Mouse (Mus musculus) hindbrain, embryonic 12.5 days (tissue): ENCODE measurements around the gene Rcor2. TPM values are rescaled to one million over a fixed set of nuclear protein-coding genes. Genes with fewer than 3 reads are reported as not detected.

Source experiments
- ATAC-seq: fragments of 200-750 bp; cut with Nextera tagmentation; 2 replicates; pipeline ENCODE4 v1.8.0; 2017; ENCODE audit warnings: moderate TSS enrichment; ENCODE audit not compliant: low FRiP score
- H3K27ac ChIP-seq: fragments of 300-500 bp; sonication (generic); 2 replicates; pipeline ENCODE4 v1.5.1; 2016; ENCODE audit warnings: mild to moderate bottlenecking
- H3K27me3 ChIP-seq: fragments of 300-500 bp; sonication (generic); 2 replicates; pipeline ENCODE4 v1.6.1; 2016; ENCODE audit warnings: mild to moderate bottlenecking
- H3K36me3 ChIP-seq: fragments of 300-500 bp; sonication (generic); 2 replicates; pipeline ENCODE4 v1.6.1; 2016; ENCODE audit warnings: mild to moderate bottlenecking
- H3K4me1 ChIP-seq: fragments of 300-500 bp; sonication (generic); 2 replicates; pipeline ENCODE4 v1.6.1; 2016
- H3K4me2 ChIP-seq: fragments of 300-500 bp; sonication (generic); replicated peaks from 2 replicates; pipeline ENCODE4 v1.6.1; 2016; ENCODE audit warnings: mild to moderate bottlenecking
- H3K4me3 ChIP-seq: fragments of 300-500 bp; sonication (generic); 2 replicates; pipeline ENCODE4 v1.5.1; 2016; ENCODE audit warnings: mild to moderate bottlenecking
- H3K9ac ChIP-seq: fragments of 300-500 bp; sonication (generic); 2 replicates; pipeline ENCODE4 v1.6.1; 2016; ENCODE audit warnings: mild to moderate bottlenecking, moderate library complexity
- H3K9me3 ChIP-seq: fragments of 300-500 bp; sonication (generic); replicated peaks from 2 replicates; pipeline ENCODE4 v1.6.1; 2016; ENCODE audit warnings: mild to moderate bottlenecking
- WGBS: fragments of 180-500 bp; shearing (Covaris S2); methylation state at CpG from one replicate; pipeline ENCODE4 v1.1.7; 2016; 5-methylcytosine and 5-hydroxymethylcytosine counted together
- polyA plus RNA-seq: library from polyadenylated mRNA; unstranded; fragments of >200 nt; fragmentation: Nextera tagmentation; extraction: Ambion mirVana; gene quantifications from 2 replicates; pipeline ENCODE4 v1.2.1, GENCODE M21; 2016

Rcor2 gene
- polyA plus RNA-seq, 1 experiment from 2014 or later: 62.5 TPM

GRCm38 (mm10) chr19:7314976-7315586 is 48.0 kb downstream of the Rcor2 start:
- Histone ChIP-seq H3K9me3 (no peaks in the 10 kb centered on the region), H3K27ac (no peak overlapping the region), H3K4me2 (no peak overlapping the region), H3K27me3 (no peaks in the 10 kb centered on the region), H3K4me3 (no peak overlapping the region), H3K4me1 (peaks cover 18% of the 10 kb centered on the region), H3K36me3 (no peaks in the 10 kb centered on the region), H3K9ac (no peak overlapping the region)
- 90% methylated on average over 8 of the region's 8 CpGs for WGBS
- ATAC-seq: no peak

- no peak overlapping the region for H3K4me3 ChIP-seq
- peaks cover 13% of the 10 kb centered on the region for H3K4me1 ChIP-seq
- H3K27ac ChIP-seq: no peak overlapping the region
- ATAC-seq: no peak
- 88% methylated on average over 4 of the region's 4 CpGs for WGBS
- H3K4me2 ChIP-seq: no peak overlapping the region
- no peak overlapping the region for H3K9ac ChIP-seq
- H3K9me3 ChIP-seq: no peaks in the 10 kb centered on the region
- no peaks in the 10 kb centered on the region for H3K36me3 ChIP-seq
- no peaks in the 10 kb centered on the region for H3K27me3 ChIP-seq
Observed at GRCm38 (mm10) chr19:7315587-7315984, 48.5 kb downstream of the Rcor2 start.

DNA sequence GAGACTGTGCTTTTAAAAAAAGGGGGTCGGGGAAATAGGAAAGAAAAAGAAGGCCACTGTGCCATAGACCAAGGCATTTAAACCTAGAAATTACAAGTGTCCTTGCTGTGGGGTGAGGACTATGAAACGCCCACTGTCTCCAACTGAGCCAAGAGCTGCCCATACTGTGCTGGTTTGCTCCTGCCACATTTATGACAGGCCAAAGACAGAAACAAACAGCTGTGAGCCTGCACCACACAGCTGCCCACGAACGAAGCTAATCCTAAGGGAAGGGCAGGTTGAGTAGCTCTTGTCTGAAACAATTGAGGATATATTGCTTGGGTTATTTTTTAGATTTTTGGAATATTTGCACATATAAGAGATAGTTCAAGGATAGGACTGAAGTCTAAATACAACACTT is 49.7 kb downstream of the Rcor2 start:
- Histone ChIP-seq H3K4me2 (no peak overlapping the region), H3K4me3 (no peak overlapping the region), H3K36me3 (no peaks in the 10 kb centered on the region), H3K27ac (no peak overlapping the region), H3K27me3 (no peaks in the 10 kb centered on the region), H3K9ac (no peak overlapping the region), H3K9me3 (no peaks in the 10 kb centered on the region), H3K4me1 (peaks cover 2% of the 10 kb centered on the region)
- WGBS: 85% methylated on average over 4 of the region's 4 CpGs
- ATAC-seq: no peak

- no peak for ATAC-seq
- WGBS: 94% methylated on average over 4 of the region's 4 CpGs
- Histone ChIP-seq H3K4me2 (no peak overlapping the region), H3K9me3 (no peaks in the 10 kb centered on the region), H3K27ac (no peak overlapping the region), H3K27me3 (no peaks in the 10 kb centered on the region), H3K4me3 (no peak overlapping the region), H3K36me3 (no peaks in the 10 kb centered on the region), H3K9ac (no peak overlapping the region), H3K4me1 (peaks cover 2% of the 10 kb centered on the region)
Observed at GRCm38 (mm10) chr19:7317716-7318115, 50.6 kb downstream of the Rcor2 start.

GRCm38 (mm10) chr19:7320181-7320580 is 53.1 kb downstream of the Rcor2 start:
- 63% methylated on average over 2 of the region's 2 CpGs for WGBS

DNA sequence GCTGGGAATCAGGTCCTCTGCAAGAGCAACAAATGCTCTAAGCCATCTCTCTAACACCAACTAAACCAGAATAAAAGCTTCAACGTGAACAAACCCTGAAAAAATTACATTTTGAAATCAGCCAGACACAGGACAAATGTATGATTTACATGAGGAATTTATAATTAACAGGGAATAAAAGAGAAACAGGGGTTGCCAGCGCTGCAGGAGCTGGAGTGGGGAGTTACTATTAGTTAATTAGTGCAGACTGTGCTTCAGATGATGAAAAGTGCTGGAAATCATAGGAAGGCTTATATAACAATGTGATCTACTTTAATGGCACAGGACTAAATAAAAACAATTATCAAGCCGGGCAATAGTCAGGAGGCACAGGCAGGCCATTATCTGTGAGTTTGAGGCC is 54.3 kb downstream of the Rcor2 start:
- Histone ChIP-seq H3K4me1 (no peaks in the 10 kb centered on the region), H3K27me3 (no peaks in the 10 kb centered on the region), H3K9me3 (no peaks in the 10 kb centered on the region), H3K4me3 (no peak overlapping the region), H3K9ac (no peak overlapping the region), H3K27ac (no peak overlapping the region), H3K4me2 (no peak overlapping the region), H3K36me3 (no peaks in the 10 kb centered on the region)
- WGBS: 85% methylated on average over 3 of the region's 3 CpGs
- ATAC-seq: no peak

More at GRCm38 (mm10) chr19:7320181-7320580, 53.1 kb downstream of the Rcor2 start:
- no peak for ATAC-seq
- H3K9ac ChIP-seq: no peak overlapping the region
- no peak overlapping the region for H3K4me2 ChIP-seq
- H3K9me3 ChIP-seq: no peaks in the 10 kb centered on the region
- H3K27ac ChIP-seq: no peak overlapping the region
- no peaks in the 10 kb centered on the region for H3K36me3 ChIP-seq
- H3K4me3 ChIP-seq: no peak overlapping the region
- no peaks in the 10 kb centered on the region; the same call in 1 of the 2 replicates for H3K4me1 ChIP-seq
- no peaks in the 10 kb centered on the region for H3K27me3 ChIP-seq

Other genes starting within 250 kb of the Rcor2 start
- gene Fermt3, start 247.9 kb upstream of the Rcor2 start, polyA plus RNA-seq: 6.3 and 6.5 TPM in 2 replicates
- 267 and 269 TPM in 2 replicates for gene Stip1, start 227.4 kb upstream of the Rcor2 start, polyA plus RNA-seq
- 5.6 TPM in 2 replicates for gene Macrod1, start 210.5 kb upstream of the Rcor2 start, polyA plus RNA-seq
- gene Flrt1, start 161.6 kb upstream of the Rcor2 start, polyA plus RNA-seq: 5.5 and 6.6 TPM in 2 replicates
- gene Otub1, start 61.0 kb upstream of the Rcor2 start, polyA plus RNA-seq: 217 and 218 TPM in 2 replicates
- gene Cox8a, start 49.7 kb upstream of the Rcor2 start, polyA plus RNA-seq: 715 and 817 TPM in 2 replicates
- gene Naa40, start 26.1 kb upstream of the Rcor2 start, polyA plus RNA-seq: 75.9 and 77.6 TPM in 2 replicates
- 62.1 and 64.2 TPM in 2 replicates for gene Mark2, start 74.5 kb downstream of the Rcor2 start, polyA plus RNA-seq
- 37.8 and 44.1 TPM in 2 replicates for gene Spindoc, start 115.7 kb downstream of the Rcor2 start, polyA plus RNA-seq
- 18.0 and 20.1 TPM in 2 replicates for gene 2700081O15Rik, start 150.3 kb downstream of the Rcor2 start, polyA plus RNA-seq
- gene Rtn3, start 216.0 kb downstream of the Rcor2 start, polyA plus RNA-seq: 380 and 385 TPM in 2 replicates
- 9.4 and 10.5 TPM in 2 replicates for gene Atl3, start 226.7 kb downstream of the Rcor2 start, polyA plus RNA-seq